Mouse (Mus musculus) olfactory bulb, adult 2 months (tissue): ENCODE results near the gene Fbxl8.

Experiments
- CTCF ChIP-seq: fragments of 200-500 bp; IDR thresholded peaks from 2 replicates; pipeline ENCODE4 v1.5.1; 2012; ENCODE audit warnings: low read depth, mild to moderate bottlenecking, low read length, moderate library complexity; ENCODE audit not compliant: insufficient read depth
- POLR2A ChIP-seq: fragments of 200-500 bp; IDR thresholded peaks from 2 replicates; pipeline ENCODE4 v1.6.1; 2012; ENCODE audit warnings: mild to moderate bottlenecking, low read depth, low read length, moderate library complexity; ENCODE audit not compliant: insufficient read depth

- TF ChIP-seq POLR2A (no peak), CTCF (no peak)
These were observed 30.3 kb downstream of the Fbxl8 start for GRCm38 (mm10) chr8:105294776-105295175.
